Mouse (Mus musculus): ENCODE measurements around the gene Amigo1.

The Amigo1 gene

GRCm38 (mm10) chr3:108180514-108180913 lies 5.6 kb upstream of the Amigo1 start:
- DNase-seq (ENCODE audit: low spot score in 2 of 2) = no peak

GRCm38 (mm10) chr3:108184742-108185141 lies 1.4 kb upstream of the Amigo1 start:
- no peak for DNase-seq (ENCODE audit: low spot score in 2 of 2)

GRCm38 (mm10) chr3:108185460-108186097 lies 556 bp upstream of the Amigo1 start:
- no peak for DNase-seq (ENCODE audit: low spot score in 2 of 2)

- DNase-seq (ENCODE audit: low spot score in 2 of 2) = peak in 1 of 2 experiments; percentile 6
These were observed 1.1 kb downstream of the Amigo1 start for GRCm38 (mm10) chr3:108187111-108187795.

- DNase-seq (ENCODE audit: low spot score in 2 of 2) = peak; percentile 2 to 6
These were observed 2.8 kb downstream of the Amigo1 start for GRCm38 (mm10) chr3:108188716-108189490.

GRCm38 (mm10) chr3:108189897-108190296 lies 3.8 kb downstream of the Amigo1 start:
- DNase-seq (ENCODE audit: low spot score in 2 of 2) = no peak

- DNase-seq (ENCODE audit: low spot score in 2 of 2) = peak; percentile 10 to 17
These were observed 7.6 kb downstream of the Amigo1 start for GRCm38 (mm10) chr3:108193686-108194085.

GRCm38 (mm10) chr3:108195287-108195686 lies 9.2 kb downstream of the Amigo1 start:
- DNase-seq (ENCODE audit: low spot score in 2 of 2) = peak in 1 of 2 experiments; percentile 0

GRCm38 (mm10) chr3:108195941-108196590 lies 9.9 kb downstream of the Amigo1 start:
- peak; percentile 64 for DNase-seq (ENCODE audit: low spot score in 2 of 2)

GRCm38 (mm10) chr3:108197066-108197497 lies 10.9 kb downstream of the Amigo1 start:
- DNase-seq (ENCODE audit: low spot score in 2 of 2) = peak; percentile 83

GRCm38 (mm10) chr3:108199231-108199630 lies 13.1 kb downstream of the Amigo1 start:
- DNase-seq (ENCODE audit: low spot score in 2 of 2) = no peak

- peak; percentile 89 for DNase-seq (ENCODE audit: low spot score in 2 of 2)
These were observed 14.5 kb downstream of the Amigo1 start, which contains the start of gene Cyb561d1 for GRCm38 (mm10) chr3:108200329-108201323. Cyb561d1 (minus strand) TSS chr3:108201212.

GRCm38 (mm10) chr3:108202506-108202905 lies 16.4 kb downstream of the Amigo1 start:
- DNase-seq (ENCODE audit: low spot score in 2 of 2) = no peak

- DNase-seq (ENCODE audit: low spot score in 2 of 2) = peak in 1 of 2 experiments; percentile 1
These were observed 17.1 kb downstream of the Amigo1 start for GRCm38 (mm10) chr3:108203212-108203611.

- DNase-seq (ENCODE audit: low spot score in 2 of 2) = peak; percentile 81 to 85
These were observed 17.6 kb downstream of the Amigo1 start for GRCm38 (mm10) chr3:108203621-108204325.

GRCm38 (mm10) chr3:108204470-108204869 lies 18.3 kb downstream of the Amigo1 start:
- peak in 1 of 2 experiments; percentile 13 for DNase-seq (ENCODE audit: low spot score in 2 of 2)

- DNase-seq (ENCODE audit: low spot score in 2 of 2) = no peak
These were observed 19.5 kb downstream of the Amigo1 start for GRCm38 (mm10) chr3:108205601-108206000.

- peak; percentile 20 to 33 for DNase-seq (ENCODE audit: low spot score in 2 of 2)
These were observed 20.7 kb downstream of the Amigo1 start for GRCm38 (mm10) chr3:108206731-108207375.

GRCm38 (mm10) chr3:108209001-108209400 lies 22.9 kb downstream of the Amigo1 start:
- DNase-seq (ENCODE audit: low spot score in 2 of 2) = no peak

Measured in frontal cortex, postnatal 36 days (tissue).